Mouse (Mus musculus) adrenal gland, adult 2 months (tissue): ENCODE measurements around the gene Dgke. TPM values are rescaled to one million over a fixed set of nuclear protein-coding genes. Genes with fewer than 3 reads are reported as not detected.
"Not testable (repeated sequence)": the region's sequence is repeated elsewhere in the genome, so short reads cannot be mapped to it uniquely, and the experiment has no call there.

Experiments
- DNase-seq: peaks from one replicate; pipeline ENCODE4 v3.0.0; 2021
- polyA plus RNA-seq: library from polyadenylated mRNA; depleted of rRNA; stranded (reverse); fragments of >200 nt; gene quantifications from 2 replicates; pipeline ENCODE4 v1.2.3, GENCODE M21; 2012
- total RNA-seq, 2 experiments: library from RNA; stranded (reverse); gene quantifications; 2 replicates each; pipeline ENCODE4 v1.2.3; 2021

The Dgke gene
- total and polyA plus RNA-seq, 3 experiments = 7.8 to 11.3 (median 11.0) TPM

- no peak for DNase-seq
Measured at GRCm38 (mm10) chr11:89074783-89075413, 8.2 kb upstream of the Dgke start.

DNA sequence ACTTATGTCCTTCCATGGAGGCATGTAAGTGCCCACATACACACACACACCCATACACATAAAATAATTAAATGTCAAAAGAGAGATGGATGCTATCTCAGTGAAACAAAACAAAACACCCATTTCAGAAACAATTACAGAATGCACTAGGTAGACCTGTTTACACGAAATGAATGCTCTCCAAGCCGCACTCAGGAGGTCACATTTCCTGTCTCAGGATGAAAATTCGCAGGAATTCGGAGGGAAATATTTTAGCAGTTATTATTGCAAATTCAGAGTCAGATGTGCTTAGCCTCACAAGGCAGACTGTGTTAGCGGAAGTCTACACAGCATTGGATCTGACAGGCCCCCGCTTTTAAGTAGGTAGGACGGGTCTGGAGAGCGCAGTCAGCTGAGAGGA, 6.9 kb upstream of the Dgke start, which contains the start of gene Gm525:
TSS of gene Gm525 (plus strand) at position 301 of the 400 bp plus-strand sequence.
- no peak for DNase-seq

DNA sequence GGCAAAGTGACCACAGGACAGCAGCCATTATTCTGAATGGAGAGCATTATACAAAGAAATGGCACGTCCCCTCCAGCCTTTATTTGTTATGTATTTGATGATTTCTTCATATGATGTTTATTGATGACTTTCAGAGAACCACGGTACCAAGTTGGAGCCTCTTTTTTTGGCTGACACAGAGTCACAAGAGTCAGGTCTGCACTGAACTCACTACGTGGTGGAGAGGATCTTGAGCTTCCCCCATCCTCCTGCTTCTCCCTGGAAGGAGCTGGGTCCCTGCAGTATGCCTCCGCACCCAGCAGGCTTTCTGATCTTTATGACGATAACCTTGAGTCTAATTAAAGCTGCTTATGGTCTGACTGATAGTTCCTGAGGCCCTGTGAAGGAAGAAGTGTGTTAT, 4.9 kb upstream of the Dgke start:
- DNase-seq = no peak

DNA sequence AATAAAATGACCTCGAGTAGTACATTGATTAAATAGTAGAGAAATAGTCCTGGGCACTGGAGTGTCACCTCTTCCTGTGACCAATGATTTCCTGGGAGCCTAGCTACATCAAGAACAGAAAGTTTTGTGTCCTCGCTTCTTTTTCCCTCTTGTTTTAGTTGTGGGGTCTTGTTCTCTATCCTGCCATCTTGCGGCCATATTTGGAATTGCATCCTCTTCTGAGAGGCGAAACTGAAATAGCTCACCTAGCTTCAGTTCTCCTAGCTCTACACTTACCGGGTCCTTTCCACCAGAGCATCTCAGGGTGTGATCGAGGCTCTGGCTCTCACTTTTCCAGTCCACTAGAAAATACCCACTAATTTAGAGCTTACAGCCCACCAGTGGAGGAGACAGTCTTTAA, 2.7 kb upstream of the Dgke start:
- peak; percentile 55 for DNase-seq

- peak; percentile 84 for DNase-seq
Measured at GRCm38 (mm10) chr11:89068649-89069048, 2.0 kb upstream of the Dgke start.

DNA sequence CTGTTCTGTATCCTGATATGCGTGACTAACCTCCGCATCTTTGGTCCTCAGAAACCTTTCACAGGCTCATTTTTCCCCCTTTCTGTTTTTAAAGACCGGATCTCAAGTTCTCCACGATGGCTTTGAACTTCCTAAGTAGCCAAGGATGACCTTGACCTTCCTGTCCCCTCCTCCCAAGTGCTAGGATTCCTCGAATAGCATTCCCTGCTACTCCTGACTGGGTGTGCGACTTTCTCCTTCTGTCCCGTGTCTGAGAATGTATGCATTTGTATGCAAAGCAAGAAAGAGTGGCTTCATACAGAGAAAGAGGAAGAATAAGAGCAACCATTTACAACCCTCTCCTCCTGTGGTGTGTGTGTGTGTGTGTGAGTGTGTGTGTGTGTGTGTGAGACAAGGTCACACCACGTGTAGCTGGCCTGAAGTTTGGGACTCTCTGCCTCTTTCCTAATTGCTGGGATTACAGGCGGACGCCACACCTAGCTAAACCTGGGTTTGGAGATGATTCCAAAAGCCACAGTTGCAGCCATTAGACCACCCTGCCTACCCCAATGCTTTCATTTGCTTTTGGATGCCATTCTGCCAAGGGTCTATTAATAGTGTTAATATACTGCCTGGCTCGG, 1.3 kb upstream of the Dgke start:
- DNase-seq = no peak

GRCm38 (mm10) chr11:89067301-89067822, 712 bp upstream of the Dgke start:
- no peak for DNase-seq

DNA sequence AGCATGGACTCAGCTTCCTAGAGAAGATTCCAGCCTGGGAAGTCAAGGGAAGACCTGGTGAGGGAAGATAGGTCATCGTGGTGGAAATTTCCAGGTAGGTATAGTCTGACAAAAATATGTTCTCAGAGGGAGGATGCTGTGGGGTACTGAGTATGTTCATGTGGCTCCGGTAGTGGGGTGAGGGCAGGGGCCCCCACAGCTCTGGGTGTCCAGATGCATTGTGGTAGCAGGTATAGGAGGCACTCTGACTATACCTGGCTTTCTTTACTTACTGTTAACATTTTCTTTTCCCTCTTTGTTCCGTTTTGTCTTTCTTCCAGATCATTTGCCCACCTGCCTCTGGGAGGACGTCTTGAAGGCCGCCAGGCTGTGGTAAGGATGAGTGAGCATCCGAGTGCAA, 524 bp downstream of the Dgke start:
- DNase-seq = no peak

DNA sequence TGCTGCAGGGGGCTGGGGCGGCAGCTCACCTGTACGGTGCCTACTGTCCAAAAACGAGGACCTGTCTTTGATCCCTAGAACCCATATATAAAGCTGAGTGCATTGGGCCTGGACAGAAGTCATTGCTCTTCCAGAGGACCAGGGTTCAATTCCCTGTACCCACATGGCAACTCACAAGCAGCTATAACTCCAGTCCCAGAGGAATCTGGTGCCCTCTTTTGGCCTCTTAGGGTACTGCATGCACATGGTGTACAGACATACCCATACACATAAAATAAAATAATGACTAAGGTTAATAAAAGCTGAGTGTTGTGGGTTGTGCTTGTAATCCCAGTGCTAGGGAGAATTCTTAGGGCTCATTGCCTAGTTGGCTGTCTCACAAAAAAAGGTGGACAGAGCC, 1.4 kb downstream of the Dgke start:
- DNase-seq = no peak

GRCm38 (mm10) chr11:89064312-89064711, 2.3 kb downstream of the Dgke start:
- no peak for DNase-seq

- DNase-seq = no peak
Measured at GRCm38 (mm10) chr11:89061362-89061761, 5.3 kb downstream of the Dgke start.

DNA sequence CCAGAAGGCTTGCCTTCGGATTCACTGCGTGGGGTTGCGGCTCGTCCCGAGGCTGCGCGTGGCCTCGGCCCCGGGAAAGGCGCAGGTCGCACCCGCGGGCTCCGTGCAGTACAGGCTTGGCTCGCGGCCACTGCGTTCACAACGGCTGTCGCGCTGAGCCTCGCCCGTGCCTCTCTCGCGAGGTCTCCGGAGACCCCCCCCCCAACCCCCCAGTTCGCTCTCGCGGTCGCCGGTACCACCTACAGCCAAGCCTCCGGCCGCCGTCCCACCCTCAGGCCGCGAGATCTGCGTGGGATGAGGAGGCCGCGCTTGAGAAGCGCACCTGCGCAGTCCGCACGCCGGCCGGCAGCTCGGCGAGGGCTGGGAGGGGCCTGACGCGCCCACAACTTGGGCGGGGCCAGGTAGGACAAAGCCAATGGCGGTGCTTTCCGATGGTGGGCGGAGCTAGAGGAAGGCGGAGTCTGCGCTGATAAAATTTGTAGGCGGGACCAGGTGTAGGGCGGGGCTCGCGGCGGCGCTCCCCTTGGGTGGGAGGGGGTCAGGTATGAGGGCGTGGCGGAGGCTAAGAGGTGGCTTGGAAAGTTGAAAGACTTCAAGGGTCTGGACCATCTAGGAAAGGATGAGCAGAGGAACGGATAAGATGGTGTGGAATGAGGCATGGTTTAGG, 6.1 kb downstream of the Dgke start:
- DNase-seq = peak; percentile 95

DNA sequence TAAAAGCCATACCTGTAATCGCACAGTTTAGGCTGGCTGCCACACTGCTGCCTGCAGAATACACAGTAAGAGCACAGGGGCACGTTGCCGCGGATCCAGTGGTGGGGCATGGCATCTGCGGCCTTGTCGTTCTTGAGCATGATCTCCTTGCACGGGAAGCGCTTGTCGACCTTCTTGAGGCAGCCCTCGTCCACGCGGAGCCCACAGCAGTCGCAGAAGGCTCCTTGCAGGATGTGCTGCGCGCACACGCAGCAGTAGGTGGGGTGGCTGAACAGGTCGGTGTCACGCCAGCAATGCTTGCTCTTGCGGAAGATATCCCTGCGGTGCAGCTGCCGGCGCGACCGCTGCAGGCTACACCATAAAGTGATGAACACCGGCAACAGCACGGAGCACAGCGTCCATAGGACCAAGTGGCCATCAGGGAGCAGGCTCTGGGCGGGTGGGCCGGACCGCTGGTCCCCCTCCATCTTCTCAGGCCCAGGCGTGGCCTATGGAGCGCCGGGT, 6.7 kb downstream of the Dgke start:
- no peak for DNase-seq

GRCm38 (mm10) chr11:89058515-89059270, 8.0 kb downstream of the Dgke start:
- no peak for DNase-seq

DNA sequence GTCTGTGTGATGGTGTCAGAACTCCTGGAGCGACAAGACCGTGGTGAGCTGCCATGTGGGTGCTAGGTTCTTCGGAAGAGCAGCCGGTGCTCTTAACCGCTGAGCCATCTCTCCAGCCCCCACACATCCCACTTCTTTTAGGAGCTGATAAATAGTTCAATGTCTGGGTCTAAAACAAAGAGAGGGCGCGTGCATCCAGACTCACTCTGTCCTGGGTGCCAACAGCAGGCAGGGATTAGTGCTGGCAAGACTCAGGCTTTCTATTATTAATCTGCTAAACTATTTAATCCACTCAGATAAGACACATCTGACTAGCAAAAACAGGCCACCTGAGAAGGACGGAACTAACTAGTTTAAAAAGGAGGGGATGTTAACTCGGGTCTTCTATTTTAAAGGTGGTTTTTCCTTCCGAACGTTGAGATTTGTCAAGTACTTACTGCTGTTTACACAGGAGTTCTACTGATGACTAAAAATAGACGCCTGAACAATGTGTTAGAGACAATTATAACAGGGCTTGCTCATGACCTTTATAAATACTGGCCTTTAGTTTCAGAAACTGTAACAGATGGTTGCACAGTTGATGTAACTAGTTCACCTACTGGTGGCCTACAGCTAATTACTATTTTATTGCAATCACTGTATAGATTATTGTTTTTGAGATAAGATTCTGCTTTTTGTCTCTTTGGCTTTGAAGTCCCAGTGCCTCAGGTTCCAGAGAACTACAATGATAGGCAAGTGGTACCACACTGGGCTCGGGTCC, 10.5 kb downstream of the Dgke start:
- no peak for DNase-seq

DNA sequence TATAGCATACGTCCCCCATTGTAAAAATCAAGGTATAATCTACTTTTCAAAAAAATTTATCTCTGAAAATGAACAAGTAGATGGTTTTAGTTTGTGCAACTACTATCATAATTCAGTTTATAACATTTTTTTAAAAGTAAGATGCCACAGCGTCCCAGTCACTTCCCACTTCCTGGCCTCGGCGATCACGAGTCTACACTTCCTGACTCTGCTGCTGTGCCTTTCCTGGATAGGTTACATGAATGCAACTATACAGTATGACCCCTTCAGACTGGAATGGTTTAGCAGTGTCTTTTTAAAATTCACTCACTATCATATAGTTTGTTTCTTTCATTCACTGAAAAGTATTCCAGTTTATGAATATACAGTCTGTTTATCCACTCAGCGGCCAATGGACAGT, 14.9 kb downstream of the Dgke start:
- no peak for DNase-seq

DNA sequence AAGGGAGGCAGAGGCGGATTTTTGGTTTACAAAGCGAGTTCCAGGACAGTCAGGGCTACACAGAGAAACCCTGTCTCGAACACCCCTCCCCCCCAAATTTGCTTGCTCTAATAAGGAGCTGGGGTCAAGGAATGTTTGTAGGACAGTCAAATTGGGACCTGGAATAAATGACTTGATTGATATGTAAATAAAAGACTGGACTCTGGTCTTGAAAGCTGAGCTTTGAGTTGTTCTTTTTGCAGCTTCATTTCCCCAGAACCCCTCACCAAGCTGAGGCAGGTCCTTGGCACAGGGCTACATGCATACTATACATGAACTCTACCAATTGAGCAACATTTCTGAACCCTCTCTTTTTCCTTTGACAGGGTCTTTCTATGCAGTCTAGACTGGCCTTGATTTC, 20.6 kb downstream of the Dgke start:
- no peak for DNase-seq

DNA sequence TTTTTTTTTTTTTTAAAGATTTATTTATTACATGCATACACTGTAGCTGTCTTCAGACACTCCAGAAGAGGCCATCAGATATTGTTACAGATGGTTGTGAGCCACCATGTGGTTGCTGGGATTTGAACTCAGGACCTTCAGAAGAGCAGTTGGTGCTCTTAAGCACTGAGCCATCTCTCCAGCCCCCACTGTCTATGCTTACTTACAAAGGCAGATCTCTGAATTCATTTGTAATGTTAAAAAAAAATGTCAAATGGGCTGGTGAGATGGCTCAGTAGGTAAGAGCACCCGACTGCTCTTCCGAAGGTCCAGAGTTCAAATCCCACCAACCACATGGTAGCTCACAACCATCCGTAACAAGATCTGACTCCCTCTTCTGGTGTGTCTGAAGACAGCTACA, 21.1 kb downstream of the Dgke start:
- not testable (repeated sequence) for DNase-seq

DNA sequence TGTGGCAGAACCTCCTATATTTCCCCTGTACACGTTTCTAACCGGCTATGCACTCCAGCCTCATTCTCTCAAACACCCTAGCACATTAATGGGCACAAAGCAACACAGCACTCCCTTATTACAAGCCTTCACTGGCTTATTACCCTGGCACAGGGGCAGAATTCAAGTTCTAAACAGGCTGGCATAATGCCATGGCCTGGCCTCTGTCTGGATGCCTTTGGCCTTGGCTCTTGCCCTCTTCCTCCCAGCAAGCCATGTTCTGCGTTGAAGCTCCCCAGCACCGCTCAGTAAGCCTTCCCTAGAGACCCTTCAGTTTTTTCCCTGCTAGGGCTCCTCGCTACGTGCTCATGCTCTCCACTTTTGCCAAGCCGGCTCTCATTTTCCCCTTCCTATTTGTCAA, 23.6 kb downstream of the Dgke start:
- DNase-seq = peak; percentile 65

DNA sequence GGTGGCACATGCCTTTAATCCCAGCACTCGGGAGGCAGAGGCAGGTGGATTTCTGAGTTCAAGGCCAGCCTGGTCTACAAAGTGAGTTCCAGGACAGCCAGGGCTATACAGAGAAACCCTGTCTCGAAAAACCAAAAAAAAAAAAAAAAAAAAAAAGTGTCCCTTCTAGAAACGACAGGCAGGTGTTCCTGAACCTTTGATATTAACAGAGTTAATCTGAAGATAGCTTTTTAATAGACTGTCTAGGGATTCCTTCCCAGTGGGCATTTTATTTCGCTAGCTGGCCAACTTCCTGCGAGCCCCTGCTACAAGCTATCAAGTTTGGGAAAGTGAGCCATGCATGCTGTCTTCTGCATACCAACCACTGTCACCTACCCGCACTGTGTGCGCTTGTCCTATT, 25.6 kb downstream of the Dgke start:
- DNase-seq = not testable (repeated sequence)

- peak; percentile 66 for DNase-seq
Measured at GRCm38 (mm10) chr11:89039325-89039724, 27.3 kb downstream of the Dgke start.

- peak; percentile 46 for DNase-seq
Measured at GRCm38 (mm10) chr11:89038496-89038895, 28.2 kb downstream of the Dgke start.
